Mouse (Mus musculus) liver, postnatal 0 days (tissue): ENCODE measurements around the gene Gm37240.

Experiments
- CTCF ChIP-seq: sonication (generic); IDR thresholded peaks from 2 replicates; pipeline ENCODE4 v1.5.1; 2016; ENCODE audit warnings: antibody characterized with exemption, low read depth
- EP300 ChIP-seq: IDR thresholded peaks from 2 replicates; pipeline ENCODE4 v1.6.1; 2016; ENCODE audit warnings: antibody characterized with exemption, low read depth, mild to moderate bottlenecking

- TF ChIP-seq CTCF, result no peak
- no peak for TF ChIP-seq EP300
Measured at GRCm38 (mm10) chr3:84813436-84814156, 1073.7 kb downstream of the Gm37240 start.
